Mouse (Mus musculus): Measurements from ENCODE around the gene Ddx56. TPM values are rescaled to one million over a fixed set of nuclear protein-coding genes. Genes with fewer than 3 reads are reported as not detected.
A peak's percentile ranks its signal among the peaks of the same experiment; 100 is the strongest.

Gene Ddx56
- polyA plus RNA-seq, 1 experiment from 2014 or later: 50.3 TPM

- TF ChIP-seq EP300 (optimal IDR thresholded peaks at IDR 0.05) (no peak), CTCF (IDR thresholded peaks at IDR 0.05; ENCODE audit: low read depth) (peak; percentile 61)
- H3K4me3 ChIP-seq (ENCODE audit: low read depth, low read length): peak overlapping the region; percentile 74
- peaks cover 3% of the 10 kb centered on the region; the same call in 1 of the 2 replicates for H3K36me3 ChIP-seq (ENCODE audit: control insufficient read depth, insufficient read depth, low read length)
- H3K27me3 ChIP-seq (ENCODE audit: control insufficient read depth, insufficient read depth, low read length): no peaks in the 10 kb centered on the region
- peak overlapping the region; percentile 68 for H3K4me2 ChIP-seq (replicated peaks; ENCODE audit: low read depth)
- DNase-seq (ENCODE audit: low spot score) (peak; percentile 89), ATAC-seq (ENCODE audit: low FRiP score, low TSS enrichment) (peak; percentile 85)
- H3K27ac ChIP-seq (replicated peaks): peak overlapping the region; percentile 98
- WGBS: 13% methylated on average over 33 of the region's 33 CpGs
- H3K9me3 ChIP-seq (ENCODE audit: control insufficient read depth, low read length): no peaks in the 10 kb centered on the region
- peak overlapping the region; percentile 80 for H3K9ac ChIP-seq (ENCODE audit: low read length)
- H3K4me1 ChIP-seq (replicated peaks; ENCODE audit: control insufficient read depth, insufficient read depth): no peaks in the 10 kb centered on the region
Measured at GRCm38 (mm10) chr11:6292116-6292987, 24.8 kb upstream of the Ddx56 start.

GRCm38 (mm10) chr11:6291401-6292115, 24.0 kb upstream of the Ddx56 start, which contains the start of gene Ogdh:
Gene Ogdh, plus strand, starts transcription at chr11:6291633.
- Histone ChIP-seq H3K9ac (ENCODE audit: low read length) (peak within 1 kb of the TSS; percentile 80), H3K4me3 (ENCODE audit: low read depth, low read length) (peak within 1 kb of the TSS; percentile 74), H3K27ac (replicated peaks) (peak within 1 kb of the TSS; percentile 98), H3K27me3 (ENCODE audit: control insufficient read depth, insufficient read depth, low read length) (no peaks in the 10 kb centered on the region), H3K36me3 (ENCODE audit: control insufficient read depth, insufficient read depth, low read length) (no peaks in the 10 kb centered on the region), H3K4me1 (replicated peaks; ENCODE audit: control insufficient read depth, insufficient read depth) (no peaks in the 10 kb centered on the region), H3K9me3 (ENCODE audit: control insufficient read depth, low read length) (no peaks in the 10 kb centered on the region), H3K4me2 (replicated peaks; ENCODE audit: low read depth) (peak within 1 kb of the TSS; percentile 68)
- DNase-seq (ENCODE audit: low spot score) (peak; percentile 98), ATAC-seq (ENCODE audit: low FRiP score, low TSS enrichment) (peak; percentile 95)
- under 1% methylated on average over 68 of the region's 77 CpGs for WGBS
- TF ChIP-seq EP300 (optimal IDR thresholded peaks at IDR 0.05) (peak; percentile 41), CTCF (IDR thresholded peaks at IDR 0.05; ENCODE audit: low read depth) (no peak)

- H3K9me3 ChIP-seq (ENCODE audit: control insufficient read depth, low read length): no peaks in the 10 kb centered on the region
- peak overlapping the region; percentile 74 for H3K4me3 ChIP-seq (ENCODE audit: low read depth, low read length)
- H3K27me3 ChIP-seq (ENCODE audit: control insufficient read depth, insufficient read depth, low read length): no peaks in the 10 kb centered on the region
- no peak for DNase-seq (ENCODE audit: low spot score)
- TF ChIP-seq CTCF (IDR thresholded peaks at IDR 0.05; ENCODE audit: low read depth) (no peak), EP300 (optimal IDR thresholded peaks at IDR 0.05) (no peak)
- no peak for ATAC-seq (ENCODE audit: low FRiP score, low TSS enrichment)
- peak overlapping the region; percentile 80; the same call in 1 of the 2 replicates for H3K9ac ChIP-seq (ENCODE audit: low read length)
- H3K4me1 ChIP-seq (replicated peaks; ENCODE audit: control insufficient read depth, insufficient read depth): no peaks in the 10 kb centered on the region
- H3K4me2 ChIP-seq (replicated peaks; ENCODE audit: low read depth): peak overlapping the region; percentile 68
- 36% methylated on average over 3 of the region's 3 CpGs for WGBS
- H3K27ac ChIP-seq (replicated peaks): peak overlapping the region; percentile 98; the same call in 1 of the 2 replicates
- no peaks in the 10 kb centered on the region for H3K36me3 ChIP-seq (ENCODE audit: control insufficient read depth, insufficient read depth, low read length)
Measured at GRCm38 (mm10) chr11:6290883-6291282, 23.3 kb upstream of the Ddx56 start.

- Histone ChIP-seq H3K4me1 (replicated peaks; ENCODE audit: control insufficient read depth, insufficient read depth) (no peaks in the 10 kb centered on the region), H3K27ac (replicated peaks) (no peak overlapping the region), H3K4me2 (replicated peaks; ENCODE audit: low read depth) (no peak overlapping the region), H3K27me3 (ENCODE audit: control insufficient read depth, insufficient read depth, low read length) (no peaks in the 10 kb centered on the region), H3K9me3 (ENCODE audit: control insufficient read depth, low read length) (no peaks in the 10 kb centered on the region), H3K4me3 (ENCODE audit: low read depth, low read length) (no peak overlapping the region), H3K9ac (ENCODE audit: low read length) (no peak overlapping the region), H3K36me3 (ENCODE audit: control insufficient read depth, insufficient read depth, low read length) (no peaks in the 10 kb centered on the region)
- 94% methylated on average over 3 of the region's 3 CpGs for WGBS
- no peak for ATAC-seq (ENCODE audit: low FRiP score, low TSS enrichment)
- TF ChIP-seq EP300 (optimal IDR thresholded peaks at IDR 0.05): no peak
- TF ChIP-seq CTCF (IDR thresholded peaks at IDR 0.05; ENCODE audit: low read depth): no peak
- DNase-seq (ENCODE audit: low spot score): no peak
Measured at GRCm38 (mm10) chr11:6290138-6290537, 22.6 kb upstream of the Ddx56 start.

GRCm38 (mm10) chr11:6282940-6283339, 15.4 kb upstream of the Ddx56 start:
- Histone ChIP-seq H3K4me1 (replicated peaks; ENCODE audit: control insufficient read depth, insufficient read depth) (no peaks in the 10 kb centered on the region), H3K9me3 (ENCODE audit: control insufficient read depth, low read length) (no peaks in the 10 kb centered on the region; the same call in 1 of the 2 replicates), H3K36me3 (ENCODE audit: control insufficient read depth, insufficient read depth, low read length) (no peaks in the 10 kb centered on the region), H3K4me3 (ENCODE audit: low read depth, low read length) (no peak overlapping the region), H3K9ac (ENCODE audit: low read length) (no peak overlapping the region), H3K27ac (replicated peaks) (no peak overlapping the region), H3K27me3 (ENCODE audit: control insufficient read depth, insufficient read depth, low read length) (no peaks in the 10 kb centered on the region), H3K4me2 (replicated peaks; ENCODE audit: low read depth) (no peak overlapping the region)
- DNase-seq (ENCODE audit: low spot score) (no peak), ATAC-seq (ENCODE audit: low FRiP score, low TSS enrichment) (no peak)
- 62% methylated on average over 3 of the region's 3 CpGs for WGBS
- TF ChIP-seq CTCF (IDR thresholded peaks at IDR 0.05; ENCODE audit: low read depth) (no peak), EP300 (optimal IDR thresholded peaks at IDR 0.05) (no peak)
